Mouse (Mus musculus) left cerebral cortex, postnatal 4 days (tissue): ENCODE data around the gene Usp6nl. TPM values are rescaled to one million over a fixed set of nuclear protein-coding genes. Genes with fewer than 3 reads are reported as not detected.

Experiments used
- DNase-seq: peaks from one replicate; pipeline ENCODE4 v3.0.0-alpha.2; 2022
- intact Hi-C: fragments of 180-260 bp; cut with DNase I; formaldehyde crosslinking; loops from one replicate; pipeline ENCODE4 v1.15.1; 2025
- total RNA-seq, 2 experiments: library from RNA; stranded (reverse); gene quantifications; 2 replicates each; pipeline ENCODE4 v1.2.3; 2021

The Usp6nl gene
- total RNA-seq, 2 experiments from 2014 or later = 26.7 to 30.0 TPM

DNA sequence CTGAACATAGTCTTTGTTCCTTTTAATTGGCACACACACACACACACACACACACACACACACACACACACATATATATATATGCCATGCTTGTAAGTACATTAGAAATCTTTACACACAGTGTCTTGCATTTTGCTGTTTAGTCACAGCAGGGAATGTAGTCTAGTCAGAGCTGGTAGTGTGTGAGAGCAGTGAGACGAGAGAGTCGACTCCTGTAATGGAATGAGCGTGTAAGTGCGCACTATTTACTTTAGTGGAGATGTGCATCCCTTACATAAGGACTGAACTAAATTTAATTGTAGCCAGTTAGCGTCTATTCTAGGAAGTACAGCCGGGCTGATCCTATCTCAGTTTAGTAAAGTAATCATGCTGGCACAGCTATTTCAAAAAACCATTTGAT is 44.5 kb downstream of the Usp6nl start:
- DNase-seq = no peak
- intact Hi-C loops = no loop called here

GRCm38 (mm10) chr2:6367497-6367896 is 45.0 kb downstream of the Usp6nl start:
- intact Hi-C loops = no loop called here
- DNase-seq = no peak

DNA sequence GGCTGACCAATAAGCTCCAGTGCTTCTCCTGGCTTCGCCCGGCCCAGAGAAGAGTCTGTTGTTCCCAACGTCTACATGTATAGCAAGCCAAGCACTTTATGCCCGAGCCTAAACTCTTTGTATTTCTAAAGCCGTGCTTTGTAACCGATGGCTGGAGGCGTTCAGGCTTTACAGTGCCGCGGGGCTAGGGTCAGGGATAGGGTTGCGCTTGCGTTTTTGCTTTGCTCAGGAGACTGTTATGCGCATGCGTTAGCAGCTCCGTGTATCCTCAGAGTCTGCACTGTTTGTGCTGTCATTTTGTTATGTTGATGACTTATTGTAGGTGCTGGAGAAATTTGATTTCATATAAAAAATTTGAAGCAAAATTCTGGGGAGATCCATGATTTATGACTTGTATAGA is 51.7 kb downstream of the Usp6nl start:
- intact Hi-C loops = no loop called here
- DNase-seq = no peak

- no peak for DNase-seq
- intact Hi-C loops = no loop called here
Observed at GRCm38 (mm10) chr2:6376071-6376470, 53.6 kb downstream of the Usp6nl start.

GRCm38 (mm10) chr2:6376941-6377340 is 54.5 kb downstream of the Usp6nl start:
- DNase-seq = no peak
- intact Hi-C loops = no loop called here

DNA sequence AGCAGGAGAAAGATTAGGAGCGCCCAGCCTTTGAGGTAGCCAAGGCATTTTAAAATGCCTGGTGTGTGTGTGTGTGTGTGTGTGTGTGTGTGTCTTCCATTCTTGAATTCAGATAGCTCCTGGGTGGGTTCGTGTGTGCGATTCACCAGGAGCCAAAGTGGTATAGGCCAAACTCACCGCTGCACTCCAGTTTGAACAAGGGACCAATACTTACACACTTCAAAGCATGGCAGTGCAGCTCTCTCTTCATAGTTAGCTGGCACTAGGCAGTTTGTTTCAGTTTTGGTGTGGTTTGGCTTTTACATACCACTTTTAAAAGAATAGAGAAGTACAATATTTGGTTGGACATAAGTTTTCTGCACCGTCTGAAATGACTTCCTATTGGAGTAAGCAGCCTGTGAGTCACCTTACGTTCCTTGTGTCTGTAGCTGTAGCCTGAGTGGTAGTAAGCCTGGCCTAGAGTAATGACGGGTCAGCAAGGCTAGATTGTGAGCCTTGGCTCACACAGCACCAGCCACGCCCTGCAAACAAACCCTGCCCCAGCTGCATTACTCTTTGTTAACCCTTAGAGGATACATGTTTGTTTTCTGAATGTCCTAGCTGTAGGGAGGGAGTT is 56.2 kb downstream of the Usp6nl start:
- DNase-seq = no peak

GRCm38 (mm10) chr2:6379731-6380212 is 57.3 kb downstream of the Usp6nl start:
- intact Hi-C loops = no loop called here
- no peak for DNase-seq

More for the DNA sequence above, 56.2 kb downstream of the Usp6nl start:
- intact Hi-C loops = no loop called here

DNA sequence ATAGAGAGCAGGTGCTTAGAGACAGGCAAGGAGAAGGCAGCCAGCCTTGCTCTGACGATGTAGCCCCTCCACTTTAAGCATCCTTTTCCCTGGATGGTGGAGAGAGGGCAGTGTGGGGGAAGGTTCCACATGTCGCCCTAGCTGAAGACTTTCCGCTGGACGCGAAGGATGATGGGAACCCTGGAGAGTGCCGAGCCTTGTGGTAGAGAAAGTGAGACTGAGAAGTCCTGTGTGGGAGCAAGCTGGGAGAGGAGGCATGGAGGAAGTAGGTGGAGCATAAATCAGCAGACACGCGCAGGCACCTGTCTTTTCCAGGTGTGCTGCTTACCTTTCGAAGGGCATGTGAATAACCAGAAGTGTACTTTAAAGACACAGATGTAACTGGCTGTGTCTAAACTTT is 57.9 kb downstream of the Usp6nl start:
- intact Hi-C loops = no loop called here
- no peak for DNase-seq

- DNase-seq = no peak
- intact Hi-C loops = no loop called here
Observed at GRCm38 (mm10) chr2:6384407-6385146, 62.1 kb downstream of the Usp6nl start.

DNA sequence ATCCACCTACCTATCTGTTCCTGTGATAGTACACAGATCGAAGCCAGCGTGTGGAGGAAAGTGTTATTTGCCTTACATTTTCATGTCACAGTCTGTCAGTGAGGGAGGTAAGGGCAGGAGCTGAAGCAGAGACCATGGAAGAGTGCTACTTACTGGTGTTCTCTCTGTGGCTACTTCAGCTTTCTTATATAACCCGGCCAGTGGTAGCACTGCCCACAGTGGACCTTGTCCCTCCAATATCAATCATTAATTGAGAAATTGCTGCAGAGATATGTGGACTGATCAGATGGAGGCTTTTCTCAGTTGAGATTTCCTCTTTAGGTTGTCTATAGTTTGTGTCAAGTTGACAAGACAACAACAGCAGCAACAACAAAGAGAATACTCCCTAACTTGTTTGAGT is 66.7 kb downstream of the Usp6nl start:
- DNase-seq = no peak
- intact Hi-C loops = no loop called here

DNA sequence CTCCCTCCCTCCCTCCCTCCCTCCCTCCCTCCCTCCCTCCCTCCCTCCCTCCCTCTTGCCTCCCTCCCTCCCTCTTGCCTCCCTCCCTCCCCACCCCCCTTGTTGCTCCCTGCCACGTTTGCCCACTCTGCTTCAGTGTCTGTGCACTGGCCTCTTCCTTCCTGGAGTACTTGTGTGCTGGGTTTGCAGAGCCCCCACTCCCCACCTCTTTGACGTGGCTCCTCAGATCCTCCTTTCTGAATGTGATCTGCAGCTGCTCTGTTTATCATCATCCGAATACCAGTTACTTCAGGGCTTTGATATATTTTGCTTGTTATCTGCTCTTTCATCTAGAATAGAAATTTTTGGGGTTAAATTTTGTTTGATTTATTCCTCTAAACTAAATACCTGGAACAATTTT is 68.8 kb downstream of the Usp6nl start:
- DNase-seq = no peak
- intact Hi-C loops = no loop called here

GRCm38 (mm10) chr2:6391940-6392339 is 69.5 kb downstream of the Usp6nl start:
- DNase-seq = no peak
- intact Hi-C loops = no loop called here

DNA sequence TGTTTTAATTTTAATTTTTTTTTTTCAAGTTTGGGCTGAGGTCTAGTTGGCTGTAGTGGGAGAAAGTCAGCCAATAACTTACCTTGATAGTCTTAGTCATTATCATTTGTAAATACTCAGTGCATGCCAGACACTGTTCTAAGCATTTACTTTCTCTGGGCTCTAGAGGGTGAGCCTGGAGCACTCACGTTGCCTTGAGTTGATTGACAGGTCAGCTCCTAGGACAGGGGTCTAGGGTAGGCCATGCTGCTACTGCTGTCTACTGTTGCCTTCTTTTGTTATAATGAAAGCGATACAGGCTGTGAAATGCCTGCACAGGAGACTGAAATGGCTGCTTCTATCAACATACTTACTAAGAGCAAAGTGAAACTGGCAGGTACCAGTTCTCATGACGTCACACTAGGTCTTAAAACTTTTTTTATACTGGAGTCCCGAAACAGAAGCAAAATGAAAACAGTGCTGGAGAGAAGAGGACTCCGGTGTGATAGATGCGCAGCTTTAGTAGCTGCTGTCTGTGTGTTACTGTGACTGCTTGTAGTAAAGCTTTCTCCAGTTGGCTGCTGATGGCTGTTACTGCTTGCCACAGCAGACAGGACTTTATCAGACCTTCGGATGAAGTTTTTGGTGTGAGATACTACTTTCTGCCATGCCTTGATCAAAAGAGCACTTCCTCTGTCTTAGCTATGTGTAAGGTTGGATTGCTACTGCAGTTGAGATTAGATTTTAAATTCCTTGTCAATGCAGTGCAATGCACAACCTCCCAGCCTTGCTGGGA is 73.6 kb downstream of the Usp6nl start:
- intact Hi-C loops = no loop called here
- no peak for DNase-seq

- DNase-seq = no peak
- intact Hi-C loops = no loop called here
Observed at GRCm38 (mm10) chr2:6396626-6397146, 74.2 kb downstream of the Usp6nl start.

GRCm38 (mm10) chr2:6397166-6397565 is 74.7 kb downstream of the Usp6nl start:
- intact Hi-C loops = no loop called here
- no peak for DNase-seq

DNA sequence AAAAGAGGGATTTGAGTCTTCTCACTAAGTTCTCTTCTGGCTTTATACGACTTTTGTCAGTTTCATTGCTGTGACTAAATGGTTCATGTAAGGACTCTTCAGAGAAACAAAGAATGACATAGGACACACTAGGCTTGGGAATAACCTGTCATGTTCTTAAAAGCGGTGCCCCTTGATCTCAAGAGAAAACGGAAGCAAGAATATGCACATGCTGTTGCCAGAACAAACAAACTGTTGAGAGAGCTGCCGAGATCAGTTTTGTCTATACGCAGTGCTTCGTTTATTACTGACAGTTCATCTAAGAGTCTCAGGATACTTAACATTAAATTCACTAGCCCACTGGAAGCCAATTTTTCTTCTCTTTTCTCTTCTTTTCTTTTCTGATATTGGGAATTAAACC is 76.4 kb downstream of the Usp6nl start:
- DNase-seq = no peak
- intact Hi-C loops = no loop called here

DNA sequence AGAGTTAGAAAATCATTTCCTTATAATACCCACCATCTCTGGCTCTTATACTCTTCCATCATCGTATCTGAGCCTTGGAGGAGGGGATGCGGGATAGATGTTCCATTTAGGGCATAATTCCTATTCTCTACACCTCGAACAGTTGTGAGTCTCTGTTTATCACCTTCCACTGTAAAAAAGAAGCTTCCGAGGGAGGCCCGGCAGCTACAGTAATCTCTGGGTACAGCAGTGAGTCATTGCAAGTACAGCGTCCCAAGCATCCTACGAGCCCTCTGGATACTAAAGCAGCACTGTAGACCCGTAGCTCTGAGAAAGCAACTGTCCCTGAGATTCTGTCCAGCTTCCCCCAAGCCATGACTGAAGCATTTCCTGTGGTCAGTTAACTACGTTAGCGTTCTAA is 78.6 kb downstream of the Usp6nl start:
- no peak for DNase-seq
- intact Hi-C loops = loop anchor here (10.0 kb wide), 1 partner anchor 76 kb away; the partner anchor contains the start of gene Usp6nl

GRCm38 (mm10) chr2:6403375-6403774 is 80.9 kb downstream of the Usp6nl start:
- intact Hi-C loops = loop anchor here (10.0 kb wide), 1 partner anchor 79 kb away; the partner anchor contains the start of gene Usp6nl
- no peak for DNase-seq

DNA sequence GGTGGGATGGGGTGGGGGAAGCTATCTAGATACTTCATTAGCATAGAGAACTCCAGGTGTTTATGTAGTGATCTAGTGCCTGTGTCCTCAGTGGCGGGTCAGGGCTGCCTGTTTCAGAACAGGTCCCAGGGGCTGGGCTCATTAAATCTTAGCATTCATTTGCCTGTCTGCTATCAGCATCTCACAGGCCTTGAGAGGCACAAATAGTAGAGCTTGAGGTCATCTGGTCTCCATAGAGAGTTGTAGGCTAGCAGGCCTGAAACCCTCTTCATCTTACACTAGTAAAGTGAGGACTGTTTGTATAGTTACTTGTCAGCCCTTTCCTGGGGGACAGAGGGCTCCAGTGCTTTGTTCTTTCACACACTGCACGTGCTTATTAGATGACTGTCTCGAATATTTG is 81.5 kb downstream of the Usp6nl start:
- DNase-seq = no peak
- intact Hi-C loops = loop anchor here (2.0 to 10.0 kb wide), 2 partner anchors 79 to 183 kb away; partner anchors contain the start of gene Usp6nl

GRCm38 (mm10) chr2:6404627-6405026 is 82.2 kb downstream of the Usp6nl start:
- DNase-seq = no peak
- intact Hi-C loops = loop anchor here (2.0 to 10.0 kb wide), 2 partner anchors 80 to 184 kb away; partner anchors contain the start of gene Usp6nl
